Mouse (Mus musculus) lung, postnatal 0 days (tissue): Measurements from ENCODE around the gene Gm11238.
"Not testable (repeated sequence)": the region's sequence is repeated elsewhere in the genome, so short reads cannot be mapped to it uniquely, and the experiment has no call there.

ENCODE experiments used
- CTCF ChIP-seq: IDR thresholded peaks from 2 replicates; pipeline ENCODE4 v1.5.1; 2016; ENCODE audit warnings: antibody characterized with exemption, mild to moderate bottlenecking
- EP300 ChIP-seq: IDR thresholded peaks from 2 replicates; pipeline ENCODE4 v1.6.1; 2016; ENCODE audit warnings: antibody characterized with exemption, mild to moderate bottlenecking, control low read depth

GRCm38 (mm10) chr4:73622684-73623083, 15.0 kb downstream of the Gm11238 start, which contains the start of gene Gm11237:
- TF ChIP-seq CTCF, EP300: not testable (repeated sequence)
